Mouse (Mus musculus) thymus, postnatal 36 days (tissue): ENCODE data around the gene Ptgis.
"Not testable (repeated sequence)": the region's sequence is repeated elsewhere in the genome, so short reads cannot be mapped to it uniquely, and the experiment has no call there.

Experiments
- DNase-seq, 2 experiments: peaks; one replicate each; pipeline ENCODE4 v3.0.0; 2022; ENCODE audit warnings: mixed read lengths in 2 of 2

Ptgis gene

DNA sequence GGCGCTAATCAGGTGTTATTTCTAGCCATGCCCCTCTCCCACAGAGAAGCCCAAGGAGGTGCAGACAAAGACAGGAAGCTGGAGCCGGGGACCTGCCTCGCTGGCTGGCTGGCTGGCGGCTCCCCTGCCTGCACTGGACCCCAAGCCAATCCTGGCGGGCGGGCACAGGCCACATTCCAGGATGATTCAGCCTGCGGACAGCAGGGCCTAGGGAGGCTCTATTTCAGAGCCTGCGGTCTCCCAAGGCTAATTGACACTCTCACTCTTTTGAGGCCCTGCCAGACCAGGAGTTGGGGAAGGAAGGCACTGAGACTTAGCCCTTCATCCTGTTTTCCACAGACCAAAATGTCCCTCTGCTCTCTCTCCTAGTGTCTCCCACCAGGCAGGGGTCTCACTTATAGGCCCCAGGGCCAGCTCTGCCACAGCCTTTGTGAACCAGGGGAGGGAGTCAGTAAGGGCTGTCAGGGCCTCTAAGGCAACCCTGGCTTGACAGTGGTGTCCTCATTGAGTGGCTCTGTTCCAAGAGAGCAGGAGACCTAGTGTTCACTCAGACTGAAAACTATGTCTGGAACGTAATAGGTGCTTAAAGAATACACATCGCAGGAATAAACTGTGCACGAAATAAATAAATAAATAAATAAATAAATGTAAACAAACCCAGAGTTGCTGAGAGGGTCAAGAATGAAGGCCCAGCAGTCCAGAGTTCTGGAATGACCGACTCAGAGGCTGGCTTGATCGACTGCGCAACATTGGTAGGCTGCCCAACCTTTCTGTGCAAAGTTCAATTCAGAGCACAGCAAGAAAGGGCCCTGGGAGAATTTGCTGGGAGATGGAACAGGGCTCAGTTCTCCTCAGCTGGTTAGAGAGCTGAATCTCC lies 8.0 kb downstream of the Ptgis start:
- no peak for DNase-seq

DNA sequence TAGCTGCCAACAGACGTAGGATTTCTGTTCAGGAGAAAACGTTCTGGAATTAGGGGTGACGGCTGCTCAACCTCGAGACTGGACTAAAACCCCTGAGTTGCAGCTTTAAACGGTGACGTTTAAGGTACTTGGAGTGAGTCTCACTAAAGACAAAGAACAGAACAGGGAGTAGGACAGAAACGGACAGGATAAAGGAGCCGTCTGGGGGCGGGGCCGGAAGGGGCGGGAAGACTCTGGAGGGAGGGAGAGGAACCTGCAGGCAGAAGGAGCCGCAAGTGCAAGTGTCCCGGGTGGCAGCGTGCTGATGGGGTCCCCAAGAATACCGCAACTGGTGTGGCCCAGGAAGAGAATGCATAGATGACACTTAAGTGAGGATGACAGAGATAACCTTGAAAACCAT lies 9.8 kb downstream of the Ptgis start:
- DNase-seq = peak in 1 of 2 experiments; percentile 17

DNA sequence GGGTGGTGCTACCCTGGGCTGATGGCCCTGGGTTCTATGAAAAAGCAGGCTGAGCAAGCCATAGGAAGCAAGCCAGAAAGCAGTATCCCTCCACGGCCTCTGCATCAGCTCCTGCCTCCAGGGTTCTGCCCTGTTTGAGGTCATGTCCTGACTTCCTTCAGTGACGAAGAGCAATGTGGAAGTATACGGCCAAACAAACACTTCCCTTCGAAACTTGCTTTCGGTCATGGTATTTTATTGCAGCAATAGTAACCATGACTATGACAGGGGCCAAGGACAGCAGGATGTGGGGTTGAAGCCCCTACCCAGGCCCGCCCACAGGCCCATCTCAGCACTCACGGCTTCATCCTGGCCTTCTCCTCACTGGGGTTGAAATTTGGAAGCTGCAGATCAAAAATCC lies 15.5 kb downstream of the Ptgis start:
- no peak for DNase-seq

DNA sequence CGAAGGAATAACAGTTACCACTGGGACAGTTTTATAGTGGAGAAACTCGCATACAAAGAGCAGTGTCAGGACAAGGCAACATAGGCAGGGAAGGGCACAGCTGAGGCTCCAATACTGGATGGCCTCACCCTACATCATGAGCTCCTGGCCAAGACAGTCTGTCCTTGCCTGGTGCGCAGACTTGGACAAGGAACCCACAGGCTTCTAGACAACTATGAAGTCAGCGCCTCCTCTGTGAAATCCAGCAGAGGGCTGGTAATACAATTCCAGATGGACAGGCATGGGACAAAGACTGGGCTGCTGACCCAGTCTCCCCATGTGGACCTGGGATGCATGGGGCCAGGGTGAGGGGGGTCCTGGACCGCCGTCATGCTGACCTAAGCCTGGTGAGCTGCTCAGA lies 16.2 kb downstream of the Ptgis start:
- no peak for DNase-seq

DNA sequence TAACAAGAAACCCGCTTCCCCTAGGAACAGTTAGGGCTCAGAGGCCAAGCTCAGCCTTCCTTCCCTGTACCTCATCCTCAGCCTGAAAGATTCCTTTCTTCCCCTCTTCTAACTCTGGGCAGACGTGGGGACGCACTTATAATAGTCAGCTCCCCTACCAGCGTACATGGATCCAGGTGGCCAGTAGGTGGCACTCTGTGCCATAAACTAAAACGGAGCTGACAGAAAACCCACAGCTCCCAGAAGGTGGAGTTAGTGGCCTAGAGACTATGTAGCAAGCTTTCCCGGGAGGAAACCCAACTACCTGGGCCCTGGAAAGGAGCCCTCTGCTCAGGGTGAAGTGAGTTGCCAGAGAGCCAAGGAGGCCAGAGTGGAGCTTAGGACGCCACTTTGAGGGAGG lies 18.3 kb downstream of the Ptgis start:
- DNase-seq = peak; percentile 48 to 55

DNA sequence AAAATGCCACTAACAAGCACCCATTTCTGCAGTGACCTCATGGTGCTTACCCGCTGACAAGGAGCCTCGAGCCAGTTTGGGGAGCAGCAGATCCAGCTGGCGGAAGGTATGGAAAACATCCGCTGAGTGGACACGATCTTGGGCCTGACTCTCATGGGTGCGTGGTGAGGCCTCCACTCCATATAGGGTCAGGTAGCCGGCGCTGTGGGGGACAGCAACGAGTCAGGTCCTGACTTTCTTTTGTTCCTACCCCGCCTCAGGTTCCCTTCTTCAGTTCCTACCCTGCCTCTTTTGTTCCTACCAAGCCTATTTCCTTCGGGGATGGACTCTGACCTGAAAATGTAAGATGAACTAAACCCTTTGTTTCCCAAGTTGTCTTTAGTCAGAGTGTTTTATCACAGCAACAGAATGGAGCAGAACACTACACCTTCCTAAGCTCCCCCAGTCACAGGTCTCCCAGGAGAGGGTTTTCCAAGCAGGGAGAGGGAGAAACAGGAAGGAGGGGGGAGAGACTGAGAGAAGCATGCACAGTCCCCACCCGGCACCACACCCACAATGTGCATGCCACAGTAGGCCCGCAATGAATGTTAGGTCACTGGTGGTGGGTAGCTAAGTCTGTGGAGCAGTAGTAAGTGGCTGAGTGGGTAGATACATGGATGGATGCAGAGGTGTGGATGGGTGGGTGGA lies 19.1 kb downstream of the Ptgis start:
- DNase-seq = no peak

DNA sequence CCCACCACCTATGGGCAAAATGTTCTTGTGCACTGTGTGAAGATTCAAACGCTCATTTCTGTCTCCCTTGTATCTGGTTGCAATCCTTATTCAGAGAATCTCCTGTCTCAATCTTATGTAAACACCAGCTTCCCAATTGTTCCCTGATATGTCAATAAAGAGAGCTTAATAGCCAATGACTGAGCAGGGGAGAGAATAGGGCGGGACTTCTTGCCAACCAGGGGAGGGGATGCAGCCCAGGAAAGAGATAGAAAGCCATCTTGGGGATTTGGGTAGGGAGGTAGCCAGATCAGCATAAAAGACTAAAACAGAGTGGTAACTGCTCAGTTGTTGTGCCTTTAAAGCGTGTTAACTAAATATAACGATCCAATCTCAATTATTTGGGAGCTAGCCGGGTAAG lies 19.7 kb downstream of the Ptgis start:
- no peak for DNase-seq

DNA sequence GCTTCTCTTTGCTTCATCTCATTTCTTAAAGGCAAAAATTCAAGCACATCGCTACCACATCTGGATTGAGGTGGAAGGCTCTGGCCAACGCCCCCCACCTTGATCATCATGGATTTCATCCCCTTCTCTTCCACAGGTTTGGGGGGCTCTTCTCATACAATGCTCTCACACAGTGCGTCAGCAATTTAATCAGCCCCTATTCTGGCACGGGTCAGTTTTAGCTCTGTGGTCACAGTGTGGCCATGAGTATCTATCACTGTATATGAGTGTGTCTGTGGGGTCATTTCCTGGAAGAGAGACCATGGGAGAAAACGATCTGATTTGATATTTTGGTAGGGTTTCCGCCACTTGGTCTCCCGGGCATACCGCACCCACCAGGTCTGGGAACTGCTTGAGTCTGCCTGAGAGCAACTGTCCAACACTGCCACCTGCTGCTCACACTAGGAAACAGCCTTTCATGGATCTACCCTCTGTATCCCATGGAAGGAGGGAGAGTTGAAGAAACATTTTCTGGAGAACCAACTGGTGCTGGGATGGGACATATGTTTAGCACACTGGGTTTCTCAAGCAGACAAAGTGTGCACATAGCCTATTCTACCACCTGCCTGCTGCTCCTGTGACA lies 21.1 kb downstream of the Ptgis start:
- DNase-seq = peak; percentile 58 to 68

DNA sequence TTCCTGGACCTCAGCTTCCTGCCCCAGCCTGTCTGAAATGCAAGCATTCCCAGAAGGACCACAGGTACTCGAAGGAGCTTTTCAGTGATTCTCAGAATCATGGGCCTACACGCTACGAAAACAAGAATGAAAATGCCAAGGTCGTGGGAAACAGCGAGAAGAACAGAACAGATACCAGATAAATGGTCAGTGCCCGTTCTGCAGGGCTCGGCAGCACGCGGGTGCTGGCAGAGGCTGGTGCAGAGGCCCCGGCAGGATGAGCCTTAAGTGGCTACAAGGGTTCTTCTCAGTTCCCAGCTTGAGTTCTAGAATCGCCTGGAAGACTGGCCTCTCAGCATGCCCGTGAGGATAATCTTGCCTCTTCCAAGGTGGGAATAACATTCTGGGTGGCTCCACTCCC lies 26.7 kb downstream of the Ptgis start:
- no peak for DNase-seq

DNA sequence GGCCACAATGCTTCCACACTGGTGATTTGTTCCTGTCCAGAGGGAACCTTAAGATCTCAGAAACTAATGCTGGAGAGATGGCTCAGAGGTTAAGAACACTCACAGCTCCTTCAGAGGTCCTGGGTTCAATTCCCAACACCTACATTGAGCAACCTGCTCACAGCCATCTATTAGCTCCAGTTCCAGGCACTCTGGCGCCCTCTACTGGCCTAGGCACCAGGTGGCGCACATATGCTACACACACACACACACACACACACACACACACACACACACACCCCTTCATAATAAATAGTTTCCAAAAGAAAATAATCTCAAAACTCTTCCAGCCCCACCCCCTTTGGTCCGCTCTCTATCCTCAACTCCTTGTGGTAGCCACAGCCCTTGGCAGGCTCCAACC lies 27.3 kb downstream of the Ptgis start:
- no peak for DNase-seq

DNA sequence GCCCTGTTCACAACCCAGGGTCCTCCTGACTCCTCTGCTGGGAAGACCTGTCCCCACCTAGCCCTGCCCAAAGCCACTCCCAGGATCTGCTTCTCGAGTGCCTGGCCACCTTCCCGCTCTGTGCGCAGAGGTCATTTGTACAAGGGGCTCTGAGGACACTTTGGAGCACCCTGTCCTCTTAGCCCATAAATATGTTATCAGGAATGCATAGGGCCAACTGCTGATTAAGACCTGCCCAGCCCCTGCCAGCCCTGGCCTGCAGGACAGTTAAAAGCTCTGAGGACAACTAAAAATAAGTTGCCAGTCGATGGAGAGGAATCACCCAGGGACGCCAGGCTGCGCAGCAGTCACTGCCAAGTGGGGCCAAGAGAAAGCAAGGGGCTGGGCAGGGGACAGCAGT lies 27.9 kb downstream of the Ptgis start:
- no peak for DNase-seq

DNA sequence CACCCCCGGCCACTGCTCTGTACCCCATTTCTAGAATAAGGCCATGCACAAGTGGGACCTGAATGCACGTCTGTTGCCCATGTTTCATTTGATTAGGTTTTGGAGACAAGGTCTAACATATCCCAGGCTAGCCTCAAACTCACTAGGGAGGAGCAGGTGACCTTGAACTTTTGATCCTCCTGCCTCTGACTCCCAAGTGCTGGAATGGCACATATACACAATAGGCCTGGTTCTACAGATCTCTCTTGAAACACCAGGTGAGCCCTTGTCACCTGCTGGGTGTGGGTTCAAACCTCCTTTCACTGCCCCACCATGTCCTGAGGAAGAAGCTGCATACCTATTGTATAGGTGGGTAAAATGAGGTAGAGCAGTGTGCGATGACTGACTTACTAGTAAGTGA lies 28.3 kb downstream of the Ptgis start:
- no peak for DNase-seq

DNA sequence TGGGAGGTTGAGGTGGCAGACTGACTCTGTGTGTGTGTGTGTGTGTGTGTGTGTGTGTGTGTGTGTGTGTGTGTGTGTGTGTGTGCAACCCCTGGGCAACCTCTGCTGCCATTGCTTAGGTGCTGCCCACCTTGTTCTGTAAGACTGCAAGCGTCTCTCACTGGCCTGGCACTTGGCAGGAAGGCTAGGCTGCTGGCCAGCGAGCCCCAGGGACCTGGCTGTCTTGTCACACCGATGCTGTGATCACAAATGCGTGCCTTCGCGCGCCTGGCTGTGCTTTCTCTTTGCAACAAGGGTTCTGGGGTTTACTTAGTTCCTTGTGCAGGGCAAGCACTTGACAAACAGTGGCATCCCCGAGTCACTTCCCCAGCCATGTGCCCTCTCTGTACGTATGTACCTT lies 30.5 kb downstream of the Ptgis start:
- DNase-seq = no peak

DNA sequence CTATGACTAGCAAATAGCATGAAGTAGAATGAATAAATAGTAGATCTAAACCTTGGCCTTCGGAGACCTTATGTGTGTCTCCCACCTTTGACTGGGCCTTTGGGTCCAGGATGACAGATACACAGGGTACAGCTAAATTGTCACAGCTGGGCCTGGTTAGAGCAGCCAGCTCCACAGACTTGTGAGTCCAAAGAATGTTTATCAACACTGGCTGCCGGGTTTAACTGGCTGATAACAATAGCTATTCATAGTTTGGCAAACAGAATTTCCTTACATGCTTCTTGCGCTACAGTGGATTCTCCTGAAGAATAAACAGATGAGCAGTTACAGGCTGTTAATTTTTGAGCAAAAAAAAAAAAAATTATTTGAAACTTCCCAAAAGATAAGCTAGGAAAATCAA lies 31.4 kb downstream of the Ptgis start:
- DNase-seq = no peak

DNA sequence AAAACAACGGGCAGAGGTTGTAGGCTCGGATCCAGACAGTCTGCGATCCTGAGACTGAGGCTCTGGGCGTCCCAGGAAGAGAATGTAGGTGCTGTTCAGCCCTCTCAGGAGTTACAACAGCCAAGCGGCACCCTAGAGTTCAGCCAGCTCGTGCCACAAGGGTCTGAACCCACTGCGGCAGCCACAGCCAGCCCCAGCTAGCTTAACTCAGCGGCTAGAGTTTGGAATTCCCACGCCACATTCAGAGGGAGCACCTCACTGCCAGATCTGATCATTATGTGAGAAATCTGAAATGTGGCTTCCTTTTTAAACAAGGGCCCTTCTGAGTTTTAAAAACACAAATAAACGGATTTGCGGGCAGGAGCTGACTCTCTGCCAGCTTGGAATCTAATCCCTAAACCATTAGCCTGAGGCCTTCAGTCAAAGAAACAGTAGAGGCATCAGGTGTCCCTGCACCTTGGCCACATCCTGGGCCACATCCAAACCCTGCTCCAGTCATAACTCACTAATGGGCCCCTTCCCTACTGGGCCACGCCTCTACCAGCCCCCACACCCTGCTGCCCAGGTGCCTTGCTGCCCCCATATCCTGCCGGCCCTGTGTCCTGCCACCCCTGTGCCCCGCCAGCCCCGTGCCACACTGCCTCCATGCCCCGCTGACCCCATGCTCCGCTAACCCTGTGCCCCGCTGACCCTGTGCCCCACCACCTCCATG lies 34.3 kb downstream of the Ptgis start:
- no peak for DNase-seq

DNA sequence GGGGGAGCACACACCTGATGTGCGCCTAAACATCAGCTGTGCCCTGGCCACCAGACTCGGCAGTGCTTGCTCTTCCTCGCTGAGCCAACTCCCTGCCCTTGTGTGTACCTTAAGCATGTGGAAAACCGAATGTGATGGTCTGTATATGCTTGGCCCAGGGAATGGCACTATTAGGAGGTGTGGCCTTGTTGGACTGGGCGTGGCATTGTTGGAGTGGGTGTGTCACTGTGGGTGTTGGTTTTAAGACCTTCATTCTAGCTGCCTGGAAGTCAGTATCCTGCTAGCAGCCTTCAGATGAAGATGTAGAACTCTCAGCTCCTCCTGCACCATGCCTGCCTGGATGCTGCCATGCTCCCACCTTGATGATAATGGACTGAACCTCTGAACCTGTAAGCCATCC lies 35.7 kb downstream of the Ptgis start:
- DNase-seq = not testable (repeated sequence)

DNA sequence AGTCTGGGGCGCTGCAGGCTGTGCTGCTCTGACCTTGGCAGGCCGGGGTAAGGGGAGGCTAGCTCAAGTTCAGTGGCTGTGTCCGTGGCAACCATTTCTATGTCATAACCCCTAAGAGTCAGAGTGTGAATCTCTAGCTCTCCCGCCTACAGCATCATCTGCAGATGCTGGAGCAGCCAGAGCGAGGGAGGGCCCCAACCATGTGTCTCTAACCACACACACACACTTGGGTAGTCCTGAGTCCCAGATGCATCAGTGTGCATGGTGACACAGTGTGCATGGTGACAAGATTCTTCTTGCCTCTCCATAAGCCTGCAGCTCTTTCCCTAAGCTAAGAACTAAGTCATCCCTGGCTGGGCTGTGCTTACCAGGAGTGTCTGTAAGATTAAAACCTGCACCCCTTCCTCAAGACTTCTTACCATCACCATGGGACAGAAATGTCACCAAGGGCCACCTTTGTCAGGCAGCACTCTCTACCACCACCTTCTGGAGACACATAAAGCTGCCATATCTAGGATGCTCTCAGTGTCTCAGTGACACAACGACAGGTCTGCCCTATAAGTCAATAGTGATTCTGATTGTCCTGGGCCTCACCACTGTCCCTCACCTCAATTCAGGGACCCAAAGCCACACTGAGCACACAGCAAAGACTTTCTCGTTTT lies 36.8 kb downstream of the Ptgis start:
- DNase-seq = no peak

DNA sequence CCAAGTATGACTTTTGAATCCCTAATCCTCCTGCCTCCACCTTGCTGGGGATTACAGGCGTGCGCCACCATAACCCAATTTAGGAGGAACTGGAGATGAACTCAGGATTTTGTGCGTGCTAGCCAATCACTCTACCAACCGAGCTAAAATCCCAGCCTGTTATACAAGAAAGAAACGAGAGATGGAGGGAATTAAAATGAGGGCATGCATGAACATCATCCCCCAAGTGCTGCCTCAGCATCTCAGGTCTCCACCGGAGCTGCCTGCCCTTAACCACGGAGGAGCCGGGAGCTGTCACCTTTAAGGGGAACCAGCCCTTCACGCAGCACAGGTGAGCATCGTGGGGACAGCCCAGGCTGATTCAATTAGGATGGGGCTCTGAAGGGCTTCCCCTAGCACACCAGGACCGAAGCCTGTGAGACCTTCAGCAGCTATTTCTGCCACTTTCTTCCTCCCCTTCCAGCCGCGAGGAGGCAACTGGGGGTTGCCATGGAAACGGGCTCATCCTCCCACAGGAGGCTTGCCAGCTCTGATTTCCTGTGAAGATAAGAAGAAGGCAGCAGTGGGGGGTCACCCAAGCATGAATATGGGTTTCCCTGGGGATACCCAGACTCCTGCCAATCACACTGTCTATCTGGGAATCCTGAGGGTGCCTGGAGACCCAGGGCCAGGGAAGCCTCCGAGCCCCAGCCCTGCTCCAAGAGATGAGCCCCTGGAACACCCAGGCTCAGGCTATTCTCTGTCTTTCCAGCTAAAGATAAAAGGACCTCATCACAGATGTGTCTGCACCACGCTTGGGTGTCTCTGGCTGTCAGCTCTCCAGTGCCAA lies 38.7 kb downstream of the Ptgis start:
- DNase-seq = peak in 1 of 2 experiments; percentile 21

DNA sequence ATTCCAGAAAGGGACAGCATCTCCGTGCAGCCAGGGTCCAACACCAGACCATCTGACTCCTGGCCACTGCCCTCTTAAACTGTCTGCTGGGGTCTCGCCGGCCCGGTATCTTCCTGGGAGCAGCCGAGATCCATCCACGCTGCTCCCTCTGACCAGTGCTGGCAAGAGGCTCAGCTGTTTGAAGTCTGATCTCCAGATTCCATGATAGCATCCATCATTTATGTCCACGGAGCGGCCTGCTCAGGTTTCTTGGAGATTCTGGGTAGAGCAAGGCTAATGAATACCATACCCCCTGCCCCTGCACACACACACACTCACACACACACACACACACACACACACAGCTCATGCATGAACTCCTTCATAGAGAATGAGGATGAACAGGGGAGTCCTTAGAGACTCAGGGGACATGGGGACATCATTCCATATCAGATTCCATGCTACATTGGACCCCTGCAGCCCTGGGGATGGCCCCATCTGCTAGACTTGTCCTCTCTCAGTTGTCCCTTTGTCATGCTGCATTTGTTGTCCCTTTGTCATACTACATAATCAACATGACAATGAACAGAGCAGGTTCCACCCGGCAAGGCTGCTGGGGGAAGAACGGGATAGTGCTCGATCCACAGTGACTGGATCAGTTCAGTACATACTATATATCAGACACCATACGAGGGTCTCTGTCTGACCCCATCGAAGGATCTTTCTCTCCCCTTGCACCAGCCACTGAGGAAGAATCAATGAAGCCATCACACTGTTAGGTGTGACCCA lies 41.6 kb downstream of the Ptgis start:
- no peak for DNase-seq

DNA sequence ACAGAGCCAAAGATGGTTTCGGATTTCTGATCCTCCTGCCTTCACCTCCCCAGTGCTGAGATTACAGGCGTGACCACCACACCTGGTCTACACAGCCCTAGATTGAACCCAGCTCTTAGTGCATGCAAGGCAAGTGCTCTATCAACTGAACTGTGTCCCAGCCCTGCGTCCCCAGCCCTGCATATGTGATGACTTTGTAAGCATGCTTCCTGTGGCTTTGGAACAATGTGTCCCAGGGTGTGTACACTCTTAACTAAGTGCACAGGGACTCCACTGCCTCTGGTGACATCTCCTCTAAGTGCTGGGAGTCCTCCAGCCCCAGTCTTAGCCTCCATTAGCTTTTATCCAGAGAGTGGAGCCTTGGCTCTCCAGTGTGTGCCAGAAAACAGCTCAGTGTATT lies 47.0 kb downstream of the Ptgis start:
- DNase-seq = no peak

DNA sequence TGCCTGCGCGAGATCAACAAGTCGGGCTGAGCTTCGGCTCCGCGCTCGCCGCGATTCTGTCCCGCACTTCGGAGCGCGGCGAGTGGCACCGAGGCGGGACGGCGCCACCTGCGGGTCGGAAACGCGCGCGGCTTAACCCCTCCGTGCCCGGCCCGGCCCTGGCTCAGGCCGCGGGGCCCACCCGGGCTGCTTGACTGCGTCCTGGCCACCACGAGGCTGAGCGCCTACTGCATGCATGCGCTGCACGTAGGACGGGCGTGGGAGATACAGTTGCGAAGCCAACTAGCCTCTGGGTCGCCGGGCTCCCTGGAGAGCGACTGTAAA lies 50.4 kb downstream of the Ptgis start, which contains the start of gene Kcnb1:
Gene Kcnb1 (minus strand): TSS at position 80 of the 324 bp plus-strand sequence.
- peak; percentile 29 to 43 for DNase-seq
